Mouse (Mus musculus) ES-E14 (cell line): ENCODE results near the gene Gabbr2. TPM values are rescaled to one million over a fixed set of nuclear protein-coding genes. Genes with fewer than 3 reads are reported as not detected.

ENCODE experiments used
- DNase-seq: peaks from one replicate; pipeline ENCODE4 v3.0.0-alpha.2; 2013; ENCODE audit warnings: low read depth, low spot score
- H3K27ac ChIP-seq: 2 replicates; pipeline ENCODE4 v1.5.1; 2012; ENCODE audit warnings: low read depth, mild to moderate bottlenecking, low read length, moderate library complexity, mixed read lengths; ENCODE audit not compliant: poor library complexity, insufficient read depth, severe bottlenecking
- H3K36me3 ChIP-seq: 2 replicates; pipeline ENCODE4 v1.6.1; 2012; ENCODE audit warnings: mild to moderate bottlenecking, low read length, moderate library complexity, mixed read lengths; ENCODE audit not compliant: control insufficient read depth, poor library complexity, insufficient read depth, severe bottlenecking
- H3K4me1 ChIP-seq, 2 experiments: fragments of 150-350 bp in 1 of 2; sonication (generic) in 1 of 2; 2 replicates each; pipeline ENCODE4 v1.6.1; 2012; ENCODE audit warnings: low read length in 2 of 2, mild to moderate bottlenecking in 1 of 2, mixed read lengths in 1 of 2; ENCODE audit not compliant: control insufficient read depth in 2 of 2, insufficient read depth in 2 of 2, poor library complexity in 1 of 2
- H3K4me3 ChIP-seq, 2 experiments: fragments of 150-350 bp in 1 of 2; sonication (generic) in 1 of 2; 2 replicates each; pipeline ENCODE4 v1.5.1; 2012; ENCODE audit warnings: low read length in 2 of 2, low read depth in 1 of 2, mild to moderate bottlenecking in 1 of 2, mixed read lengths in 1 of 2; ENCODE audit not compliant: insufficient read depth in 1 of 2, poor library complexity in 1 of 2, severe bottlenecking in 1 of 2
- H3K9ac ChIP-seq: 2 replicates; pipeline ENCODE4 v1.6.1; 2012; ENCODE audit warnings: low read depth, mild to moderate bottlenecking, low read length, mixed read lengths; ENCODE audit not compliant: poor library complexity, insufficient read depth, severe bottlenecking
- H3K9me3 ChIP-seq: fragments of 150-350 bp; sonication (generic); 2 replicates; pipeline ENCODE4 v1.6.1; 2012; ENCODE audit warnings: low read depth, mild to moderate bottlenecking, low read length; ENCODE audit not compliant: control insufficient read depth, insufficient read depth
- CHD2 ChIP-seq: IDR thresholded peaks from 2 replicates; pipeline ENCODE4 v1.6.1; 2014; ENCODE audit warnings: mild to moderate bottlenecking, low read depth, low read length, inconsistent platforms
- HCFC1 ChIP-seq: IDR thresholded peaks from 2 replicates; pipeline ENCODE4 v1.6.1; 2012; ENCODE audit warnings: low read length, inconsistent platforms, borderline replicate concordance; ENCODE audit not compliant: insufficient read depth
- MAFK ChIP-seq: IDR thresholded peaks from 2 replicates; pipeline ENCODE4 v1.6.1; 2014; ENCODE audit warnings: mild to moderate bottlenecking, low read depth, low read length, inconsistent platforms; ENCODE audit not compliant: insufficient read depth
- ZC3H11A ChIP-seq: IDR thresholded peaks from 2 replicates; pipeline ENCODE4 v1.6.1; 2012; ENCODE audit warnings: low read depth, mild to moderate bottlenecking, inconsistent platforms, low read length, borderline replicate concordance
- ZNF384 ChIP-seq: IDR thresholded peaks from 2 replicates; pipeline ENCODE4 v1.6.1; 2012; ENCODE audit warnings: low read depth, low read length, inconsistent platforms
- in situ Hi-C, 2 experiments: fragments of 600-800 bp; cut with MboI; formaldehyde crosslinking; loops; one replicate each; pipeline ENCODE4 v1.15.1; 2025; ENCODE audit warnings: low sequenced_read_pairs in 2 of 2, inconsistent platforms in 1 of 2; ENCODE audit not compliant: unreplicated experiment in 2 of 2
- total RNA-seq: library from RNA; depleted of rRNA; stranded (reverse); fragments of 300-350 nt; gene quantifications from 2 replicates; pipeline ENCODE4 v1.2.3, GENCODE M21; 2012

Gabbr2 gene
- total RNA-seq, 1 experiment: 0.09 TPM

- H3K4me1 ChIP-seq: no peaks in the 10 kb centered on the region
- in situ Hi-C loops: no loop called here
- no peak overlapping the region for H3K9ac ChIP-seq
- H3K4me3 ChIP-seq: no peak overlapping the region
- no peak overlapping the region for H3K27ac ChIP-seq
- H3K36me3 ChIP-seq: no peaks in the 10 kb centered on the region
- TF ChIP-seq CHD2: no peak
- TF ChIP-seq ZC3H11A: no peak
- TF ChIP-seq ZNF384: no peak
- no peak for TF ChIP-seq MAFK
- no peak for TF ChIP-seq HCFC1
- H3K9me3 ChIP-seq: no peaks in the 10 kb centered on the region
- no peak for DNase-seq
Measured at GRCm38 (mm10) chr4:46860586-46860985, 131.1 kb downstream of the Gabbr2 start.

GRCm38 (mm10) chr4:46858899-46859298 lies 132.8 kb downstream of the Gabbr2 start:
- Histone ChIP-seq H3K4me3 (no peak overlapping the region), H3K36me3 (no peaks in the 10 kb centered on the region), H3K27ac (no peak overlapping the region; the same call in 1 of the 2 replicates), H3K9ac (no peak overlapping the region), H3K4me1 (no peaks in the 10 kb centered on the region), H3K9me3 (no peaks in the 10 kb centered on the region)
- in situ Hi-C loops: no loop called here
- no peak for DNase-seq
- TF ChIP-seq ZC3H11A (no peak), HCFC1 (no peak), MAFK (no peak)

GRCm38 (mm10) chr4:46856145-46856544 lies 135.5 kb downstream of the Gabbr2 start:
- in situ Hi-C loops: no loop called here
- H3K4me3 ChIP-seq: no peak overlapping the region
- no peaks in the 10 kb centered on the region for H3K36me3 ChIP-seq
- no peak overlapping the region for H3K9ac ChIP-seq
- no peak for DNase-seq
- H3K27ac ChIP-seq: no peak overlapping the region
- no peaks in the 10 kb centered on the region for H3K9me3 ChIP-seq
- no peaks in the 10 kb centered on the region for H3K4me1 ChIP-seq
- no peak for TF ChIP-seq ZNF384
- no peak for TF ChIP-seq MAFK
- no peak for TF ChIP-seq HCFC1
- TF ChIP-seq ZC3H11A: no peak

GRCm38 (mm10) chr4:46854686-46855385 lies 136.8 kb downstream of the Gabbr2 start:
- Histone ChIP-seq H3K27ac (no peak overlapping the region), H3K4me1 (no peaks in the 10 kb centered on the region), H3K4me3 (no peak overlapping the region), H3K9me3 (no peaks in the 10 kb centered on the region), H3K36me3 (no peaks in the 10 kb centered on the region), H3K9ac (no peak overlapping the region)
- in situ Hi-C loops: no loop called here
- DNase-seq: no peak
- TF ChIP-seq ZC3H11A (no peak), HCFC1 (no peak), CHD2 (no peak), MAFK (no peak), ZNF384 (no peak)
